Mouse (Mus musculus): ENCODE results near the gene Pid1.

- TF ChIP-seq POLR2A (IDR thresholded peaks at IDR 0.05; ENCODE audit: borderline replicate concordance, extremely low read depth, low read depth, low read length) = no peak
- no peak for TF ChIP-seq CTCF (IDR thresholded peaks at IDR 0.05; ENCODE audit: insufficient read depth, low read length)
These were observed 113.2 kb downstream of the Pid1 start for GRCm38 (mm10) chr1:84250770-84251169.

All from lung, adult 2 months (tissue).